Mouse (Mus musculus) forebrain, postnatal 0 days (tissue): ENCODE measurements around the gene Dram1. TPM values are rescaled to one million over a fixed set of nuclear protein-coding genes. Genes with fewer than 3 reads are reported as not detected.

Experiments used
- ATAC-seq: fragments of 200-750 bp; cut with Nextera tagmentation; 2 replicates; pipeline ENCODE4 v1.8.0; 2017; ENCODE audit warnings: mild to moderate bottlenecking, moderate library complexity
- DNase-seq: peaks from one replicate; pipeline ENCODE4 v3.0.0-alpha.2; 2015
- H3K27ac ChIP-seq: fragments of 300-500 bp; sonication (generic); 2 replicates; pipeline ENCODE4 v1.5.1; 2014; ENCODE audit warnings: low read depth, mild to moderate bottlenecking, antibody characterized with exemption, low read length, moderate library complexity, mixed read lengths
- H3K27me3 ChIP-seq: fragments of 300-500 bp; sonication (generic); 2 replicates; pipeline ENCODE4 v1.6.1; 2014; ENCODE audit warnings: mild to moderate bottlenecking, low read length, mixed read lengths; ENCODE audit not compliant: insufficient read depth
- H3K36me3 ChIP-seq: fragments of 300-500 bp; sonication (generic); 2 replicates; pipeline ENCODE4 v1.6.1; 2014; ENCODE audit warnings: mild to moderate bottlenecking, moderate library complexity; ENCODE audit not compliant: insufficient read depth
- H3K4me1 ChIP-seq: fragments of 300-500 bp; sonication (generic); 2 replicates; pipeline ENCODE4 v1.6.1; 2014; ENCODE audit warnings: antibody characterized with exemption; ENCODE audit not compliant: insufficient read depth
- H3K4me2 ChIP-seq: fragments of 300-500 bp; sonication (generic); 2 replicates; pipeline ENCODE4 v1.6.1; 2014; ENCODE audit warnings: low read depth, mild to moderate bottlenecking, moderate library complexity
- H3K4me3 ChIP-seq: fragments of 300-500 bp; sonication (generic); 2 replicates; pipeline ENCODE4 v1.5.1; 2014; ENCODE audit warnings: low read depth, low read length, mixed read lengths
- H3K9ac ChIP-seq: fragments of 300-500 bp; sonication (generic); 2 replicates; pipeline ENCODE4 v1.6.1; 2014; ENCODE audit warnings: mild to moderate bottlenecking
- H3K9me3 ChIP-seq: fragments of 300-500 bp; sonication (generic); 2 replicates; pipeline ENCODE4 v1.6.1; 2016; ENCODE audit warnings: low read length
- CTCF ChIP-seq: sonication (generic); IDR thresholded peaks from 2 replicates; pipeline ENCODE4 v1.5.1; 2016; ENCODE audit warnings: antibody characterized with exemption, control low read depth, low read depth
- WGBS: fragments of 180-500 bp; shearing (Covaris S2); extraction: QIAGEN DNeasy Blood & Tissue Kit; methylation state at CpG from one replicate; pipeline ENCODE4 v1.1.7; 2014; 5-methylcytosine and 5-hydroxymethylcytosine counted together
- polyA plus RNA-seq: library from polyadenylated mRNA; unstranded; fragments of >200 nt; fragmentation: Nextera tagmentation; extraction: Ambion mirVana; gene quantifications from 2 replicates; pipeline ENCODE4 v1.2.1, GENCODE M21; 2015
- total RNA-seq: library from RNA; depleted of rRNA; stranded (reverse); fragments of >200 nt; gene quantifications from 2 replicates; pipeline ENCODE4 v1.2.3, GENCODE M21; 2014

Dram1 gene
- total and polyA plus RNA-seq, 2 experiments from 2014 or later = 0.62 to 0.92 TPM

GRCm38 (mm10) chr10:88385758-88386157, 6.9 kb upstream of the Dram1 start:
- Histone ChIP-seq H3K36me3 (no peaks in the 10 kb centered on the region), H3K27ac (no peak overlapping the region), H3K9ac (no peak overlapping the region), H3K4me1 (0 out of 2 replicates have a peak, but pooled peaks cover 5% of the 10 kb centered on the region), H3K9me3 (no peaks in the 10 kb centered on the region), H3K4me3 (no peak overlapping the region), H3K4me2 (no peak overlapping the region), H3K27me3 (no peaks in the 10 kb centered on the region)
- ATAC-seq (no peak), DNase-seq (no peak)
- 71% methylated on average over 6 of the region's 6 CpGs for WGBS
- TF ChIP-seq CTCF = no peak

GRCm38 (mm10) chr10:88385290-88385689, 6.4 kb upstream of the Dram1 start:
- Histone ChIP-seq H3K27me3 (no peaks in the 10 kb centered on the region), H3K4me1 (0 out of 2 replicates have a peak, but pooled peaks cover 7% of the 10 kb centered on the region), H3K4me3 (no peak overlapping the region), H3K36me3 (no peaks in the 10 kb centered on the region), H3K9me3 (no peaks in the 10 kb centered on the region), H3K9ac (no peak overlapping the region), H3K4me2 (no peak overlapping the region), H3K27ac (no peak overlapping the region)
- WGBS = 89% methylated on average over 11 of the region's 11 CpGs
- ATAC-seq (no peak), DNase-seq (no peak)
- TF ChIP-seq CTCF = no peak

GRCm38 (mm10) chr10:88384081-88384480, 5.2 kb upstream of the Dram1 start:
- 0 out of 2 replicates have a peak, but pooled peaks cover 7% of the 10 kb centered on the region for H3K4me1 ChIP-seq
- no peaks in the 10 kb centered on the region for H3K36me3 ChIP-seq
- no peak for DNase-seq
- no peaks in the 10 kb centered on the region for H3K9me3 ChIP-seq
- WGBS = 58% methylated on average over 5 of the region's 5 CpGs
- no peak overlapping the region for H3K27ac ChIP-seq
- TF ChIP-seq CTCF = no peak
- ATAC-seq = no peak
- no peak overlapping the region for H3K4me3 ChIP-seq
- H3K27me3 ChIP-seq = no peaks in the 10 kb centered on the region
- no peak overlapping the region for H3K9ac ChIP-seq
- no peak overlapping the region for H3K4me2 ChIP-seq

GRCm38 (mm10) chr10:88383479-88383878, 4.6 kb upstream of the Dram1 start:
- Histone ChIP-seq H3K27me3 (no peaks in the 10 kb centered on the region), H3K27ac (no peak overlapping the region), H3K4me2 (no peak overlapping the region), H3K4me1 (0 out of 2 replicates have a peak, but pooled peaks cover 7% of the 10 kb centered on the region), H3K9me3 (no peaks in the 10 kb centered on the region), H3K9ac (no peak overlapping the region), H3K4me3 (no peak overlapping the region), H3K36me3 (no peaks in the 10 kb centered on the region)
- ATAC-seq = no peak
- no peak for DNase-seq
- WGBS = 74% methylated on average over 4 of the region's 4 CpGs
- TF ChIP-seq CTCF = no peak

- Histone ChIP-seq H3K4me3 (no peak overlapping the region), H3K27ac (no peak overlapping the region), H3K27me3 (no peaks in the 10 kb centered on the region), H3K4me1 (0 out of 2 replicates have a peak, but pooled peaks cover 7% of the 10 kb centered on the region), H3K9ac (no peak overlapping the region), H3K9me3 (no peaks in the 10 kb centered on the region), H3K4me2 (no peak overlapping the region), H3K36me3 (no peaks in the 10 kb centered on the region)
- DNase-seq = no peak
- no peak for ATAC-seq
- no peak for TF ChIP-seq CTCF
- WGBS = 89% methylated on average over 6 of the region's 6 CpGs
These were observed 3.1 kb upstream of the Dram1 start for GRCm38 (mm10) chr10:88382009-88382408.

GRCm38 (mm10) chr10:88381286-88381685, 2.4 kb upstream of the Dram1 start:
- Histone ChIP-seq H3K9me3 (no peaks in the 10 kb centered on the region), H3K9ac (no peak overlapping the region), H3K36me3 (no peaks in the 10 kb centered on the region), H3K27me3 (no peaks in the 10 kb centered on the region), H3K4me2 (peak overlapping the region; percentile 73), H3K27ac (no peak overlapping the region), H3K4me1 (0 out of 2 replicates have a peak, but pooled peaks cover 7% of the 10 kb centered on the region), H3K4me3 (no peak overlapping the region)
- no peak for TF ChIP-seq CTCF
- WGBS = 92% methylated on average over 4 of the region's 4 CpGs
- ATAC-seq (no peak), DNase-seq (no peak)

- H3K27me3 ChIP-seq = no peaks in the 10 kb centered on the region
- 27% methylated on average over 14 of the region's 14 CpGs for WGBS
- no peak for DNase-seq
These were observed 1.7 kb upstream of the Dram1 start for GRCm38 (mm10) chr10:88380430-88381060.

More at GRCm38 (mm10) chr10:88380430-88381060, 1.7 kb upstream of the Dram1 start:
- Histone ChIP-seq H3K4me1 (0 out of 2 replicates have a peak, but pooled peaks cover 7% of the 10 kb centered on the region), H3K4me2 (peak overlapping the region; percentile 73), H3K27ac (no peak overlapping the region), H3K36me3 (no peaks in the 10 kb centered on the region), H3K9ac (peak overlapping the region; percentile 74; the same call in 1 of the 2 replicates), H3K9me3 (no peaks in the 10 kb centered on the region), H3K4me3 (peak overlapping the region; percentile 82)
- TF ChIP-seq CTCF = 0 out of 2 replicates have a peak, but pooled peaks have one; percentile 26
- ATAC-seq = no peak
